Mouse (Mus musculus) liver, embryonic 14.5 days (tissue): ENCODE measurements around the gene Eng.

Source experiments
- CTCF ChIP-seq: IDR thresholded peaks from 2 replicates; pipeline ENCODE4 v1.5.1; 2016; ENCODE audit warnings: antibody characterized with exemption, low read depth, control low read depth
- EP300 ChIP-seq: IDR thresholded peaks from 2 replicates; pipeline ENCODE4 v1.6.1; 2016; ENCODE audit warnings: antibody characterized with exemption, low read depth

DNA sequence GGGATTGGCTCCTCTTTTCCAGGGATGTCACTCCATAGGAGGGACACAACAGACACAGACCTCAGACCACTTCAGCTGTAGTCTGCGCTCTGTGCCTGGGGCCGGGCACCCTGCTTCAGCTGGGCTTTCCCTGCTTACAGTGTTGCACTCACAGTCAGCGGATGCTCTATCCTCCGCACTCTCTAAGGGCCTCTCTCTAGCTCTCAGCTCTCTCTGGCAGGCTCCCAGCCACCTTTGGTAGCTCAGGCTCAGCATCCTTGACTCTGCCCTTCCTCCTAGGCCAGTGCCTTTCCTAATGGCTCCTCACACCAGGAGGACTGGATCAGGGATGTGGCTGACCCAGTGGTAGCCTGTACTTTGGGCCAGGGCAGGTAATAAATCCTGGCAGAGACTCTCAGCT, 85.5 kb downstream of the Eng start:
- TF ChIP-seq CTCF (no peak), EP300 (no peak)
